Mouse (Mus musculus) G1E-ER4 (cell line): ENCODE measurements at regions not wholly inside any gene's neighbourhood (a gene's known extent, or its start where the extent isn't known, plus 50 kb on each side); places are given as distances from the start of the nearest gene placed in this dataset.

Experiments used
- GATA1 ChIP-seq: IDR thresholded peaks from one replicate; pipeline ENCODE4 v1.8.0; 2012; ENCODE audit warnings: low read length, inconsistent platforms

GRCm38 (mm10) chr12:39586163-39586562, 451.7 kb downstream of the Arl4a start:
- TF ChIP-seq GATA1 = no peak

DNA sequence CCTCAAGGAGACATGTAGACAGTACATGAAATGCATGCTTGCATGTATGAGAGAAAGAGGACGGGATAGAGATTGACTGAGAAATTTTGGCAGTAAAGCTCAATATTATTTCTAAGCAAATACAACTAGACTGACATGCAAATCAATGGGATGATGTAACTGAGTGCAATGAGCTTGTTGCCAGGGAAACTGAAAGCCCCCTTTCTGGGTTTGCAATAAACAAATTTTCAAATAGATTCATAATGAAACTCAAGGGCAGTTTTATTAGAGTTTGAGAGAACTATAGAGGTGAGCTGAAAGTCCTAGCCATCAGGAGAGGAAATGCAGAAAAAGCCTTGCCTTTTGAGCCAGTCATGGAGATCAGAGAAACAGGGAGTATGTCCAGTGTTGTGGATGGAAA, 460.2 kb downstream of the Arl4a start:
- TF ChIP-seq GATA1 = no peak

DNA sequence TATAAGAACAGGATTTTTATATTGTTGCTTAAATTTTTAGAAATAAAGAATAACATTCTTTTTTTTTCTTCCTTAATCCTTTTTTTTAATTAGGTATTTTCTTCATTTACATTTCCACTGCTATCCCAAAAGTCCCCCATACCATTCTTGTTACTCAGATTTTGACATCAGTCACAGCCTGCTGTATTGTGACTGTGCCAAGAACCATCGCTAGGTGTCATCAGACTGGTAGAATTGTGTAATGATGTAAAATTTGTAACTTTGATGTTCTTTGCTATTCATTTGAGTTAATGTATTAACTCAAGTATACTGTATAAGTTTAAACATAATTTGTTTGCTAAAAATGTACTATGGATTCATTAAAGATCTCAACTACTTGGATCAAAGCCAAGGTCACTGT, 465.0 kb downstream of the Arl4a start:
- TF ChIP-seq GATA1 = no peak

DNA sequence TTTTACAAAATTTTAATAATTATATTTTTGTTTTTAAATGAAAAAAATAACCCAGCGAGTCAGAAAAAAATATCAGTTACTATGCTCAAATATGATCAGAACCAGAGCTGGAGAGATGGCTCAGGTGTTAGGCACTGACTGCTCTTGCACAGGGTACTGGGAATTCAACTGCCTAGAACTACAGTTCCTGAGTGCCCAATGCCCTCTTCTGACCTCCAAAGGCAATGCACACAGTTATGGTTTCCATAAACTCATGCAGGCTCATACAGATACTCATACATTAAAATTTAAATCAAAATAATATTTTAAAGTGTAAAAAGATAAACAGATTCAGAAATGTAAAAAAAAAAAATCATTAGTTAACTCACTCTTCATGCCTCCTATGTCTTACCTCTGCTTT, 465.7 kb downstream of the Arl4a start:
- no peak for TF ChIP-seq GATA1

DNA sequence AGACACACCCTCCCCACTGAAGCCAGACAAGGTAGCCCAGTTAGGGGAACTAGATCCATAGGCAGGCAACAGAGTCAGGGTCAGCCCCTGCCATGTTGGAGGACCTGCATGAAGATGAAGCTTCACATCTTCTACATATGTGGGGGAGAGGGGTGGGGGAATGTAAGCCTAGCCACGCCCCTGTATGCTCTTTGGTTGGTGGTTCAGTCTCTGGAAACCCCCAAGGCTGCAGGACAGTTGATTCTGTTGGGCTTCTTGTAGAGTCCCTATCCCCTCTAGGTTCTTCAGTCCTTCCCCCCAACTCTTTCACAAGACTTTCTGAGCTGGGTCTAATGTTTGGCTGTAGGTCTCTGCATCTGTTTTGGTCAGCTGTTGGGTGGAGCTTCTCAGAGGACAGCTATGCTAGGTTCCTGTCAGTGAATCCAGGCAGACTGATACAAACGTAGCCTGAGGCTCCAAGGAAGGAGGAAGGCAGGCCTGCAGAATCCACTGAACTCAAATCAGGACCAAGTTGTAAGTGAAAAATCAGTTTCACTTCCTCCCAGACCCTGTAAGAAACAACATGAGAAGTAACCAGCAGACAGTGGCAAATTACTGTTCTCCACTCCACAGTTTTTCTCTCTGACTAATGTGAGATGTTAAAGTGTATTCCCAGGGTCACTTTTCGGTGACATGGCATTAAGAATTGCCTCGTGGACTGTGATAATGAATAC, 476.9 kb downstream of the Arl4a start:
- TF ChIP-seq GATA1 = no peak

DNA sequence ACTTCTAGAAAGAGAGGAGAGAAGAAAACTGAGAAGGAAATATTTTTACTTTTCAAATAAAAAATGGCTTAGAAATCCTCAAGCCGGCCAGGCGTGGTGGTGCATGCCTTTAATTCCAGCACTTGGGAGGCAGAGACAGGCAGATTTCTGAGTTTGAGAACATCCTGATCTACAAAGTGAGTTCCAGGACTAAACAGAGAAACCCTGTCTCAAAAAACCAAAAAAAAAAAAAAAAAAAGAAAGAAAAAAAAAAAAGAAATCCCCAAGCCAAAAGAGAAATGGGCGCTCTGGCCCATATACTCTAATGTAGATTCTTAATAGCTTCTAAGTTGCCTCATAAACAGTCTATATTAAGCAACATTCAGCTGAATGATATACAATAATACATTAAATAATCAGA, 479.3 kb downstream of the Arl4a start:
- no peak for TF ChIP-seq GATA1

- TF ChIP-seq GATA1 = no peak
Measured at GRCm38 (mm10) chr12:39536326-39536725, 501.5 kb downstream of the Arl4a start.

- no peak for TF ChIP-seq GATA1
Measured at GRCm38 (mm10) chr12:39528121-39528520, 509.7 kb downstream of the Arl4a start.

- TF ChIP-seq GATA1 = no peak
Measured at GRCm38 (mm10) chr12:39527216-39527600, 510.6 kb downstream of the Arl4a start.

GRCm38 (mm10) chr12:39526535-39527215, 511.1 kb downstream of the Arl4a start:
- no peak for TF ChIP-seq GATA1

DNA sequence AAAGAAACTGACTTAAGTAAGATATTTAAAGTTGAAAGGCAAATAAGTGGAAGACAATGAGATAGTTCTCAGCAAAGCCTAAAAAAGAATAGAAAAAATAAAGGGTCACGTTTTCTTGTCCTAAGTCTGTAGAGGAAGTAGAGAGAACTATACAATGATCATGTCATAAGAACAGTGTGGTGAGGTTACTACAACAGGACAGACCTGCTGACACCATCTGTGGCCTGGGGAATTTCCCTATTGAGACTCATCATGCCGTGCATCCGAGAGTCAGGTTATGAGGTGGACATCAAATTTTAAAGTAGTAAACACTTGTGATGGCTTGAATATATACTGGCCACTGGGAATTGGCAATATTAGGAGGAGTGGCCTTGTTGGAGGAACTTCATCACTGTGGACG, 522.1 kb downstream of the Arl4a start:
- no peak for TF ChIP-seq GATA1

DNA sequence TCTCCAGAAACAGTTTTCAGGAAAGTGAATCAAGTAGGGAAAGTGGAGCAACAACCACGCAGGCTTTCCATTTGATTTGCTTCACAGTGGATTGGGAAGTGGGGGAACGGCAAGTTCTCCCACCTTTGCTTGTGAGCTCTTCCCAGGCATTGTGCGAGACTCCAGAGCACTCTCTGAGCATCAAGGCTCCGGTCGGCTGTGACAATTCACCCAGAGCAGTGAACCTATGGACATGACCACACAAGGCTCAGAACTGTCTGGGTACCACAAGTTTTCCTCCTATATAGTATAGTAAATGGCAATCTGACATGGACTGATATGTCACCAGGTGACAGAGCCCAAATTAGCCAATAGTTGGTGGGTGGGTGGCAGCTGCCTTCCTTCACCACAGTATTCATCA, 527.0 kb downstream of the Arl4a start:
- TF ChIP-seq GATA1 = no peak

DNA sequence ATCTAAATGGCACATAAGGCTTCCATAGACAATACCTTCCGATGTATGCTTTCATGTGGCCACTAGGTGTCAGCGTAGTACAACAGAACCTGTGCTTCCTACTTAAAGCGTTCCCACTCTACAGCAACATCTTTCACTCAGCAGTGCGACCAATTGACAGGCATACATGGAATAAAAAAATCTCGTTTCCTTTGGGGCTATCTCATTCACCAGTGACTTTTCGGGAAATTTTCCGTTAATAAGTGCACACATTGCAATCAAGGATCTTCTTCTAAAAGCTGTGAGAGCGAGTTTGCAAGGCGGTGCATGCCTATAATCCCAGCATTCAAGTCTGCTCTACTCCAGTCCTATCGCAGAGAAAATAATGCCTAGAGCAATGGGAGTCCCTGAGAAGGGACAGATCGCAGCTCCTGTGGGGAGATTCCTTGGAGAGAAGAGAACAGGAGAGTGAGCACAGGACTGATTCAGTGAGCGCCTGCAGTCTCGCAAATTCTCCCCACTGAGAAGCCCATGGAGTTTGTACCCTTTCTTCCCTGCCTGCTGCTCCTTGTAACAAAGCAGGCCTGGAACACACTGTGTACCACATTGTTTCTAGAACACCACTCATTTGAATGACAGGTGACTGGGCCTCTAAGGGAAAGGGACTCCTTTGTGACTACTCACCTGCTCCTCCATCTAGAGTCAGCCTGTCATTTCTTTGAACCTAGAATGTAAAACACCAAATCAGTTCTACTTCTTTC, 527.6 kb downstream of the Arl4a start:
- TF ChIP-seq GATA1 = no peak

- TF ChIP-seq GATA1 = no peak
Measured at GRCm38 (mm10) chr12:39496203-39496602, 541.6 kb downstream of the Arl4a start.

DNA sequence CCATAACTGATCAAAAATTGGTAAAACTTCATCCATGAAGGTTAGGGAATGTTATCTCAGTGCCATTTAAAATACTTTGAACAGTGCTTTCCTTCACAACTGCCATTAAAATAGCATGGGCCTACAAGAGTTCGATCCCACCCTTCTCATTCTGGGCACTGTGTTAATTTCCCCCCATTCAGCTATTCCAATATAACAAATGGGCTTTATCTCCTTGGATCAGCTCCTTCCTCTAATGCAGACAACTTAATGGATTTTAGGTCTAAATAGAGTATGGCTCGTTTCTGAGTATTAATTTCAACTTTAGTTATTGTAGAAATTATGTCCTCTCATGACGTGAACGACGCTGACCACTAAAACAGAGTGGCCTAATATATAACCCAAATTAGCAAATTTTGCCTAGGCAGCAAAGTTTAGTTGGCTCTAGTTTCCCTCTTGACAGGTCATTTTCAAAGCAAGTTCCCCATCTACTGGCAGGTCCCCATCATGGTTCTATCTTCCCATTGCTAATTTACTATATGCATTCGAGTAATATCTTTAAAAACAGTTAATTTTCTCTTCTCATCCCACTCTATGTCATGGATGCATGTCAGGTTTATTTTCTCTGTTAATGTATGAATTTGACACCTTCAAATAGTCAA, 544.1 kb downstream of the Arl4a start:
- no peak for TF ChIP-seq GATA1

DNA sequence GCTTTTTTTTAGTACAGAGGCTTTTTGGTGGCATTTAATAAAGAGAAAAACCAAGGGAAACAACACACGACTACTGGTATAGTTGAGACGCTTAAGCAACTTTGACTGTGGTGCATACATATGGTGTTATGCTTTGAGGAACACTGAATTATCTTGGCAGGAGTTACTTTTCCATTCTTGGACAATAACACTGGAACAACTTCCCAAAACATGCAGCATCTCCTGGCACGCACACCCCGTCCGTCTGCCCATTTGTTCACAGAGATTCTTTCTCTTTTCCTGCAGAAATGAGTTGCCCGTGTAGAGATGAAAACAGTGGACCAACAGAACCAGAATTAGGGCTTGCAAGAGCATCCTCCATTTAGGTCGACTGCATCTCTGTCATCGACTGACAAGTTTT, 544.7 kb downstream of the Arl4a start:
- no peak for TF ChIP-seq GATA1

DNA sequence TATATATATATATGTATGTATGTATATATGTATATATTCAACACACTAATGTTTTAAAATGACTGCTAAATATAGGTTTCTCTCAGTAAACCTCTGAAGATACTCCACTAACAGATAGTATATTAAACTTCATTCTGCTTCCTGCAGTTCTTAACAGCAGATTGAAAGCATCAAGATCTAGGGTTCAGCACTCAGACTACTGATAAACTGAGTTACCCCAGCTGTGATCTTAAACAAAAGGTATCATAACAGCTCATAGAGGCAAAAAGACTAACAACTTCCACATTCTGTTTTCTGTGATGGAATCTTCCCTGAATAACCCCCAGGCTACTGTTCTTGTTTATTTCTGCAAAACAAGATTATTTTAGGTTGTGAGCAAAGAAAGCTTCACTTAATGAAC, 564.8 kb downstream of the Arl4a start:
- no peak for TF ChIP-seq GATA1
